Mouse (Mus musculus) cortical plate, adult 2 months (tissue): ENCODE data around the gene Tef.

Experiments used
- CTCF ChIP-seq: fragments of 200-500 bp; IDR thresholded peaks from 2 replicates; pipeline ENCODE4 v1.5.1; 2011; ENCODE audit warnings: mild to moderate bottlenecking, control low read depth, low read length; ENCODE audit not compliant: insufficient read depth; ENCODE audit errors: extremely low read depth
- POLR2A ChIP-seq: fragments of 200-500 bp; IDR thresholded peaks from 2 replicates; pipeline ENCODE4 v1.6.1; 2011; ENCODE audit warnings: mild to moderate bottlenecking, low read length, control low read depth; ENCODE audit not compliant: insufficient read depth; ENCODE audit errors: extremely low read depth

GRCm38 (mm10) chr15:81852411-81853000, 50.3 kb downstream of the Tef start:
- TF ChIP-seq POLR2A, result no peak
- TF ChIP-seq CTCF, result no peak
